Mouse (Mus musculus) kidney, adult 9 months (tissue): ENCODE data around the gene Slc45a2.
"Not testable (repeated sequence)": the region's sequence is repeated elsewhere in the genome, so short reads cannot be mapped to it uniquely, and the experiment has no call there.

Source experiments
- DNase-seq: peaks from one replicate; pipeline ENCODE4 v3.0.0; 2022

Slc45a2 gene

GRCm38 (mm10) chr15:11000421-11000820 is at the start of gene Slc45a2:
Gene Slc45a2, plus strand, starts transcription at chr15:11000721.
- DNase-seq: no peak

- DNase-seq: no peak
Measured at GRCm38 (mm10) chr15:10951951-10952759, 48.4 kb upstream of the Slc45a2 start, which contains the start of gene C1qtnf3. Gene C1qtnf3, plus strand, starts transcription at chr15:10952332.

- DNase-seq: peak; percentile 67
Measured at GRCm38 (mm10) chr15:10952760-10953305, 47.7 kb upstream of the Slc45a2 start.

- no peak for DNase-seq
Measured at GRCm38 (mm10) chr15:10953465-10953864, 47.1 kb upstream of the Slc45a2 start.

GRCm38 (mm10) chr15:10954381-10955016 is 46.0 kb upstream of the Slc45a2 start:
- peak; percentile 77 for DNase-seq

GRCm38 (mm10) chr15:10955156-10955555 is 45.4 kb upstream of the Slc45a2 start:
- peak; percentile 85 for DNase-seq

GRCm38 (mm10) chr15:10956706-10957105 is 43.8 kb upstream of the Slc45a2 start:
- DNase-seq: no peak

GRCm38 (mm10) chr15:10959277-10960026 is 41.1 kb upstream of the Slc45a2 start:
- peak; percentile 91 for DNase-seq

GRCm38 (mm10) chr15:10960267-10960666 is 40.3 kb upstream of the Slc45a2 start:
- no peak for DNase-seq

- peak; percentile 67 for DNase-seq
Measured at GRCm38 (mm10) chr15:10962601-10963000, 37.9 kb upstream of the Slc45a2 start.

GRCm38 (mm10) chr15:10969439-10969838 is 31.1 kb upstream of the Slc45a2 start:
- no peak for DNase-seq

- DNase-seq: peak; percentile 73
Measured at GRCm38 (mm10) chr15:10970777-10971176, 29.7 kb upstream of the Slc45a2 start.

- no peak for DNase-seq
Measured at GRCm38 (mm10) chr15:10977151-10977550, 23.4 kb upstream of the Slc45a2 start.

- no peak for DNase-seq
Measured at GRCm38 (mm10) chr15:10980712-10981111, 19.8 kb upstream of the Slc45a2 start.

- peak; percentile 95 for DNase-seq
Measured at GRCm38 (mm10) chr15:10981377-10982063, 19.0 kb upstream of the Slc45a2 start, which contains the start of gene Amacr. Gene Amacr, plus strand, starts transcription at chr15:10981756.

GRCm38 (mm10) chr15:10982064-10982435 is 18.5 kb upstream of the Slc45a2 start:
- no peak for DNase-seq

GRCm38 (mm10) chr15:10985756-10986155 is 14.8 kb upstream of the Slc45a2 start:
- DNase-seq: peak; percentile 87

- DNase-seq: not testable (repeated sequence)
Measured at GRCm38 (mm10) chr15:10986477-10986876, 14.0 kb upstream of the Slc45a2 start.

GRCm38 (mm10) chr15:10990411-10990810 is 10.1 kb upstream of the Slc45a2 start:
- no peak for DNase-seq

- DNase-seq: no peak
Measured at GRCm38 (mm10) chr15:10991566-10991965, 9.0 kb upstream of the Slc45a2 start.

- DNase-seq: no peak
Measured at GRCm38 (mm10) chr15:10999832-11000231, 689 bp upstream of the Slc45a2 start.

- no peak for DNase-seq
Measured at GRCm38 (mm10) chr15:11003791-11004190, 3.3 kb downstream of the Slc45a2 start.
